Mouse (Mus musculus): ENCODE results near the gene Lypd3. TPM values are rescaled to one million over a fixed set of nuclear protein-coding genes. Genes with fewer than 3 reads are reported as not detected.
"Not testable (repeated sequence)": the region's sequence is repeated elsewhere in the genome, so short reads cannot be mapped to it uniquely, and the experiment has no call there.

Lypd3 gene
- total RNA-seq, 1 experiment from 2014 or later = not detected

DNA sequence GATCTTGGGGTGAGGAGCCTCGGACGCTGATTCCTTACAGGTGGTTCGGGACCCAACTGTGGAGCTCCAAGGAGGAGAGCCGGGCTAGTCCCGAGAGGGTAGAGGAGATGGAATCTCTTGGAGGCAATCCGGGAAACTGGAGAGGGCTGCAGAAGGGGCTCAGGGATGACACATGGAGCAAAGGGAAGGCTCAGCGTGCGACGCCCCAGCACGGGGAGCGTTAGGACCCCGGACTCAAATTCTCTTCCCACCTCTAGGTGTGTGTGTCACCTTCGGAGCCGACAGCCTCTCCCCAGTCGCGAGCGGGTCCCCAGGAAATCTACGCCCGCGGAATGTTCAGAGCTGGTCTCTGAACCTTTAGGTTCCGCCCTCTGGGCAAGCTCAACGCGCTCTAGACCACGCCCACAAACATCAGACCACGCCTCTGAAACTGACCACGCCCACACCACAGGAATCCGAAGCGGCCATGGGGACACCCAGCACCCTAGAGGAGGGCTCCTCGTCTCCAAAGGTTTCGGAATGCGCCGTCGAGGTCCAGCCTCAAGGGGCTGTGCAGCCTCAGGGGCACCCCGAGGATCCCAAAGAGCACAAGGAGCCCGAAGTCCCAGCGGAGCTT, 25.4 kb upstream of the Lypd3 start:
- ATAC-seq (replicated peaks; ENCODE audit: low read depth, poor library complexity, severe bottlenecking) = peak; percentile 75

DNA sequence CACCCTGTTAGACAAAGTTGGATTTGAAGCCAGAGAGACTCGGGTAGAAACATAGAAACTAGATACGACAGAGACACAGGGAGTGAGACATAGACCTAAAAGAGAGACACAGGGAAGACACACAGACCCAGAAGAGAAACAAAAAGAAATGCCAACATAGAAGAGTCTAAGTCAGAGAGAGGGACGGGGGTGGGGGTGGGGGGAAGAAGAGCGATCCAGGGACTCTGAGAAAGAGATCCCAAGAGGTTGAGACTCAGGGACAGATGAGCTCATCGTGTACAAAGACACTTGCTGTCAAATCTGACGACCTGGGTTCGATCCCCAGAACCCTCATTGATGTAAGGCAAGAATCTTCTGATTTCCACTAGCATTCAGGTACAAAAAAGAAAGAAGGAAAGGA, 24.6 kb upstream of the Lypd3 start:
- ATAC-seq (replicated peaks; ENCODE audit: low read depth, poor library complexity, severe bottlenecking) = no peak

DNA sequence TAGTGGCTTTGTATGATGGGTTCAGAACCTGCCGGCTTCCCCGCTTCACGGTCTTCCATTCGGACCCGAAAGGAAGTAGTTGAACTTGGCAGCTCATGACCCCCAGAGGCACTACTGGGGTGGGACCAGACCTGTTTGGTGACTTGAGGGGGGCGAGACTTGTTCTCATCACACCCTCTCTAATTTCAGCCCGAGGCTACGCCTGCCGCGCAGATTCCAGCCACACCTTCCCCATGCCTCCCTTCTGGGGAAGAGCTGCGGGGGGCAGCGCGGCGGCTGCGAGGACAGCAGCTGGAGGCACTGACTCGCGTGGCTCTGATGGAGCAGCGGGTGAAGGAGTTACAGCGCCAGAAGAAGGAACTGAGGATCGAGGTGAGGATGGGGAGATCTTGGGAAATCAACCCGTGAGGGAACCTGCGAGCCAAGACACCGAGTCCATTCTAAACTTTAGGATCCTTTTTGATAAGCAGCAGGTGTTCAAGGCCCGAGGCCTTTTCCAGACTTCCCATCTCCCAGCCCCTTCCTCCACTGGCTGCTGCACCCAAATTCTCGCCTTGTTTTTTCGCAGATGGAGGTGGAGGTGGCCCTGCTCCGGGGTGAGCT, 23.9 kb upstream of the Lypd3 start:
- no peak for ATAC-seq (replicated peaks; ENCODE audit: low read depth, poor library complexity, severe bottlenecking)

DNA sequence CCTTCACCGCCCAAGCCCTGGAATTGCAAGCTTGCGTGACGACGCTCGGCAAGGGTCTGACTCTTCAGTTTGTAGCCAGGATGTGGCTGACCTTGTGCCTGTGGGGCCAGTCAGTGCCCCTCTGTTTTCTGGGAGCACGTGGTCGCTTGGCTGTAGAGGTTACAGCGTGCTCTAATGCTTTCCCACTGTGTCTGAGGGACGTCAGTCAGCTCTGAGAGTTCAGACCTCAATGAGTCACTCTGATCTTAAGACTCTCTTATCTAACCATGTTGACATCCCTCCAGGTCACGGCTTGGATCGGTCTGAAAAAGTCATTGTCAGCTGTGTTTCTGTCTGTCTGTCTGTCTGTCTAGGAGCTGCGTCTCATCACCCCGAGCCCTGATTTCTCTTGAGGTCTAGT, 21.5 kb upstream of the Lypd3 start:
- no peak for ATAC-seq (replicated peaks; ENCODE audit: low read depth, poor library complexity, severe bottlenecking)

DNA sequence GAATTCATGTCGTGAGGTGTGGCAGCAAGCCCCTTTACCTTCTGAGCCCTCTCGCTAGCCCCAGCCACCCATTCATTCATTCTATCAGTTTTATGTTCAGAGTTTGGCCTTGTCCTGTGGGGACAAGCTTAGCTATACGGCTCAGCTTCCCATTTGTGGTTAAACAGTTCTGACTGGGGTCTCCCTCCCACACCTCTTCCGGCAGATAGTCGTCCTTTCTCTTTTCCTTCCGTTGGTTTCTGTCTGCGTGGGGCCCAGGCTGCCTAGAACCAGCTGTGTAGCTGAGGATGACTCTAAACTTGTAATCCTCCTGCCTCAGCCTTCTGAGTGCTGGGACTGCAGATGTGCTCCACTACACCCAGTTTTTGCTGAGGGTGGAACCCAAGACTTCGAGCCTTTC, 18.6 kb upstream of the Lypd3 start:
- ATAC-seq (replicated peaks; ENCODE audit: low read depth, poor library complexity, severe bottlenecking) = peak; percentile 91

DNA sequence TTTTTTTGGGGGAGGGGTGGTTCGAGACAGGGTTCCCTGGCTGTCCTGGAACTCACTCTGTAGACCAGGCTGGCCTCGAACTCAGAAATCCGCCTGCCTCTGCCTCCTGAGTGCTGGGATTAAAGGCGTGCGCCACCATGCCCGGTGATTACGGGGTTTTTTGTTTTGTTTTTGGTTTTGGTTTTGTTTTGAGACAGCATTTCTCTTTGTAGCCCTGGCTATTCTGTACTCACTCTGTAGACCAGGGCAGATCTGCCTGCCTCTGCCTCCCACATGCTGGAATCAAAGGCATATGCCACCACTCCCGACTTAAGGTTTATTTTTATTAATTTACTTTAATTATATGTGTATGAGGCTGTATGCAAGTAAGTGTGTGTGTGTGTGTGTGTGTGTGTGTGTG, 18.0 kb upstream of the Lypd3 start:
- not testable (repeated sequence) for ATAC-seq (replicated peaks; ENCODE audit: low read depth, poor library complexity, severe bottlenecking)

DNA sequence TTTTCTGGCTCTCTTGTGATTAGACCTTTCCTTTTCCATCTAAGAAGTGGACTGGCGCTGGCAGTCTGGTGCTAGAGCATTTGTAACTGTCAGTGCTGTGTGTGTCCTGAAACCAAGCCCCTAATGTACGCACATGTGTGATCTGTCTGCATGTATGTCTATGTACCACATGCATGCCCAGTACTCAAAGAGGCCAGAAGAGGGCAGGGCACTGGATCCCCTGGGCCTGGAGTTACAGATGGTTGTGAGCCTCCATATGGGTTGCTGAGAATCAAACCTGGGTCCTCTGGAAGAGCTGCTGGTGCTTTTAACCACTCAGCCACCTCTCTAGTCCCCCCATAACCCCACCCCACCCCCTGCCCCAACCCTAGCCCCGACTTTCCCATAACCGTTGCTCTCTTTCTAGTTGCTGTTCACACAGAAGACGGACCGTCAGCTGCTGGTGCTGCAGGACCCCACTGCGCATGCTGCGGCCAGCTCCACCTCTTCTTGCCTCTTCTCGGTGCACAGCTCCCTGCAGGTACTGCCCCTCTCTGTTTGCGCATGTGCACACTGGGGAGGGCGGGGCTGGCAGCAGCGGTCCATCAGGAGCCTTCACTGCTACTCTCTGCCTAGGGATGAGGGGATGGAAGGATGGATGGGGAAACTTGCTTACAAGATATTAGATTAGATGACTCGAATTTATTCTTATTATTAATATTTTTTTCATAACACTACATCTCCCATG, 16.5 kb upstream of the Lypd3 start:
- ATAC-seq (replicated peaks; ENCODE audit: low read depth, poor library complexity, severe bottlenecking) = no peak

DNA sequence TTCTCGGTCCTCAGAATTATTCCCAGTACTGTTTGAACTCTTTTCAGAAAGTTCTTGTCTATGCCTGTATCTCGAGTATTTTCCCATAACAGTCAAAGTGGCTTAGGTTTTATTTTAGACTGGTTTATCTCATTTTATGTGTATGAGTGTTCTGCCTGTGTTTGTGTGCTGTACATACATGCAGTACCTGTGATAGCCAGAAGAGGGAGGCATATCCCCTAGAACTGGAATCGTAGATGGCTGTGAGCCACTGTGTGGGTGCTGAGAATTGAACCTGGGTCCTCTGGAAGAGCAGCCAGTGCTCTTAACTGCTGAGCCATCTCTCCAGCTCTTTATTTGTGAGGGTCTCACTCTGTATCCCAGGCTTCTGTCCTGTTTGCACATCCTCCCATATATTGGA, 15.2 kb upstream of the Lypd3 start:
- no peak for ATAC-seq (replicated peaks; ENCODE audit: low read depth, poor library complexity, severe bottlenecking)

DNA sequence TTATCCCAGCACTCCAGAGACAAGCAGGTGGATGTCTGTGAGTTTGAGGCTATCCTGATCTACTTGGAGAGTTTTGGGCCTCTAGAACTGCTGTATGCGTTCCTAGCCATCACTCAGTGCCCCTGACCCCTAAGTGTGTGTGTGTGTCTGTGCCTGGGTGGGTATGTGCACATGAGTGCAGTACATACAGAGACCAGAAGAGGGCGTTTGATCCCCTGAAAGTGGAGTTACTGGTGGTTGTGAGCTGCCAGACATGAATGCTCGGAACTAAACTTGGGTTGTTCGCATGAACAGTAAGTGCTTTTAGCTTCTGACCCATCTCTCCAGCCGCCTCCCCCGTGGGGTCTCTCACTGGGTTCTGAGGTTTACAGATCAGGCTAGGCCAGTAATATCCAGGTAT, 13.4 kb upstream of the Lypd3 start:
- ATAC-seq (replicated peaks; ENCODE audit: low read depth, poor library complexity, severe bottlenecking) = no peak

DNA sequence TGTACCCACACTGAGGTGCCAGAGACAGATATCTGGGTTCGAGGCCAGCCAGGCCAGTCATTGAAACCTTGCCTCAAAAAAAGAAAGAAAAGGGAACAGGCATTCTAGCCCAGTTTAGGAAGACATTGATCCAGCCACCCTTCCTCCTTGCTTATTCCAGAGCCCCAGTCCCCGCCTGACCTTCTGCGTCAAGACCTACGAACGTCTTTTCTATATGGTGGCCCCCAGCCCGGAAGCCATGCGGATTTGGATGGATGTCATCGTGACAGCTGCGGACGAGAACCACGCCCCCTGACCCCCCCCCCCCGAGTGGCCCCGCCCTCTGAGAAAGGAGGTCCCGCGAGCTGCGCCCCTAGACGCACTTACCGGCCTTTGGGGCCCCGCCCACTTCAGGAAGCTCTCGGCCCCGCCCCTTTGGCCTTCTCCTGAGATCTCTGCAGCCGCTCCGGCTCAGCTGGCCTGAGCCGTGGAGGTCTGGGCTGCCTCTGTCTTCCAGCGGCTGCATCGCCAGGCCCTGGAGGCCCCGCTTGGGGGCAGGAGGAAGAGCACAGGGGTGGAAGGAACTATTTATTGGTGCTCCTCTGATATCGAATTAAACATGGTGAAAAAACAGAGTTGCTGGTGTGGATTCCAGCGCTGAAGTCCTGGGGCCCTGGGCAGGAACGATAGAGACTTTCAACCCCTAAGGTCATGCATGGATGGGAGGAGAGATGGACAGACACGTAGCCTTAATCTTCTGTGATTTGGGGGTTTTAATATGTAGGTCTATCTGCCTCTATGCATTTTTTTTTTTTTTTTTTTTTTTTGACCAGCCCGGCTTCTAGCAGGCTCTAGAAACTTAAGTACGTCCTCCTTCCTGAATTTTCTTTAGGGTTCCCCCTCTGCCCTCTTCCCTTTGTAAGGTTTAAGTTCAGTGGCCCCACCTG, 7.4 kb upstream of the Lypd3 start:
- peak; percentile 96 for ATAC-seq (replicated peaks; ENCODE audit: low read depth, poor library complexity, severe bottlenecking)

DNA sequence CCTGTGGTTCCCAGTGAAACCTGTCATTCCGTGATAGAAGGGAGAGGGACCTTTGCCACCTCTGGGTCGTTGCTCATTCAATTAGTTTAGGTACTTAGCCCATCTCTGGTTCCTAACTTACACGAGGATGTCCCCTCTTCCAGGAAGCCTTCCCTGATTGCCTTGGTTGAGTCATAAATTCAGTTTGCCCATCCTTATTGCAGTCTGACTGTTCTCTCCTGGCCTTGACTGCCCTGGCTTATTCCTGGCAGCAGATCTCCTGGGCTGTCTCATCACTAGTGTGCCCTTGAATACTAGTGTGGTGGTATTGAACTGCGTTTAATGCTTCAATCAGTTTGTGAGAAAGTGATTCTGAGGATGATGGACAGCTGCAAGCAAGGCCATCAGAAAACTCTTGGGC, 6.7 kb upstream of the Lypd3 start:
- ATAC-seq (replicated peaks; ENCODE audit: low read depth, poor library complexity, severe bottlenecking) = no peak

DNA sequence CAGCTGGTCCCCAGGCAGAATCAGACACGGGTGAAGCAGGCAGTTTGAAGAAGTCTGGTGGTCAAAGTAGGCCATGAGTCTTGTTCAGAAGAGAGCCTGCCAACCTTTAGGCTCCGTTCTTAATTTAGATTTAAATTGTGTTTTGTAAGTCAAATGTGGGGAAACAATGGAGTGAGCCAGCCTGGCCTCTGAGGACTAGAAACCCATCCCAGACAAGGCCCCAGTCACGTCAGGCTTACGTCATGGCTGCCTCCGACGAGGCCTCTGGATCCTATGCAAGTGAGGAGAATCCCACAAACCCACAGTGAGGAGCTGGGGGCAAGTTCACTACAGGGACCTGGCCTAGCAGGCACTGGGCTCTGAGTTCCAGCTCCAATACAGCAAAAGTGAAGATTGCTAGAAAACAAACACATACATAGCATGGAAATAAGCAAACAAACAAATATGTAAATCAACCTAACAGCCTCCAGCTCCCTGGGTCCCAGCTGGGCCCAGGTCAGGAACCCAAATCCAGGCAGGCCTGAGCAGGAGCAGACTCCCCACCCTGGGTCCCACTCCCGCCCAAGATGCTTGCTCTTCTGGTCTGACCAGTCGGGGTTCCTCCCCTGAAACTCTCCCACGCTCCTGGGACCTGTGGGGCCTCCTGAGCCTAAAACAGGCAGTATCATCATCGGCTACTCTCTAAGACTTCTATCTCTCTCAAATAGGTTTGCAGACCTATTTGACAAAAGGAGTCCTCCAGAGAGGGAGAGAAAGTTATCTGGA, 6.1 kb upstream of the Lypd3 start:
- ATAC-seq (replicated peaks; ENCODE audit: low read depth, poor library complexity, severe bottlenecking) = no peak

DNA sequence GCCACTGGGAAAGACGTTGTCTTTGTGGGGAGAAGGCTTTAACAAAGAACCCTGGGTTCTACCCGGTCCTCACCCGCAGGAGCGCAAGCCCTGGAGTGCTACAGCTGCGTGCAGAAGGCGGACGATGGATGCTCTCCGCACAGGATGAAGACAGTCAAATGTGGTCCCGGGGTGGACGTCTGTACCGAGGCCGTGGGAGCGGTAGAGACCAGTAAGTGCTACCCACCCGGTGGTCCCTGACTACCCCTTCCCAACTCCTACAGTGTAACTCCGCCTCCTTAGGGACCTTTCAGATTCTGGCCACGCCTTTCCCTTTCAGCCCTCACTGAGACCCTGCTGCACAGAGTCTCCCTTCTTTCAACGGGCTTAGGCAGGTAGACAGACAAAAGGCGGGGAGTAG, 696 bp downstream of the Lypd3 start:
- no peak for ATAC-seq (replicated peaks; ENCODE audit: low read depth, poor library complexity, severe bottlenecking)

DNA sequence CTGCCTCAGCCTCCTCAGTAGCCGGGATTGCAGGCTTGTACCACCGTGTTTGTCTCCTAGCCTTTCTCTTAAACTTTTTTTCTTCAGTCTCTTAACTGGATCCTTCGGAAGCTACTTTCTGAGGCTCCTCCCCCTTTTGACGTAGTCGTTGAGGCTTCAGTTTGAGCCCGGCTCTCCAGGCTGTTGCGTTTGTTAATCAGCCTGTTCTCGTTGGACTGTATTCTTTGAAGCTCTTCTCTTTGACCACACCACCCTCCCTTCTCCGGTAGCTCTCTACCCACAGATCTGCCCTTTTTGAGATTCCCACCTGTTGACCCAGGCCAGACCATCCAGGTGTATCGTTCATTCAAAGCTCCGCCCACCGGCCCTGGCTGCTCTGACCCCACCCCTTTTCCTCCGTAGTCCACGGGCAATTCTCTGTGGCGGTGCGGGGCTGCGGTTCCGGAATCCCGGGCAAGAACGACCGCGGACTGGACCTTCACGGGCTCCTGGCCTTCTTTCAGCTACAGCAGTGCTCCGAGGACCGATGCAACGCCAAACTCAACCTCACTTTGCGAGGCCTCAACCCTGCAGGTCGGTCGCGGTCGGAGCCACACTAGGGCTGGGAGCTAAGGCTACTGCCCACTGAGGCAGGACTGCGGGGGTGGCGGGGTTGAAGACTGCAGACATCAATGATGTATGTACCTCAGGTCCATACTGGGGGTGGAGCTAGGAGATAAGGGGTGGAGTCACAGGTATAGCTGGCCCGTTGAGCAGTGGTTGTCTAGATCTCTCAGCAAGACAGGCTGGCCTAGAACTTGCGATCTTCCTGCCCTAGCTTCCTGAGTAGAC, 1.9 kb downstream of the Lypd3 start:
- peak; percentile 50 for ATAC-seq (replicated peaks; ENCODE audit: low read depth, poor library complexity, severe bottlenecking)

DNA sequence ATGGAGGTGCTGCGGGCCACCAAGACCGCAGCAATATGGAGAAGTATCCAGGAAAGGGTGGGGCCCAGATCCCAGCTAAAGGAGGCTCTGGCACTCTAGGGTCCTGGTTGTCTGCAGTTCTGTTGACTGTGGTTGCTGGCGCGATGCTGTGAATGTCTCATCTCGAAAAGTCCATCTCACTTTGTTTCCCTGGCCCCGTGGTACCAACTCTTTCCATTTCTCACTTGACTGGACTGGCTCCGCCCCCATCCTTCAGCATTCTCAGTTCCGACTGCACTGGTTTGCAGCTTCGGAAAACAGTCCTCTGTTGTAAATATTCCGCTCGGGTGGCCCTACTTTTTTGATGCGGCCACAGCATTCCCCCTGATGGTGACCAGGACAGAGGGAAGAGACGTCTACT, 4.1 kb downstream of the Lypd3 start:
- no peak for ATAC-seq (replicated peaks; ENCODE audit: low read depth, poor library complexity, severe bottlenecking)

DNA sequence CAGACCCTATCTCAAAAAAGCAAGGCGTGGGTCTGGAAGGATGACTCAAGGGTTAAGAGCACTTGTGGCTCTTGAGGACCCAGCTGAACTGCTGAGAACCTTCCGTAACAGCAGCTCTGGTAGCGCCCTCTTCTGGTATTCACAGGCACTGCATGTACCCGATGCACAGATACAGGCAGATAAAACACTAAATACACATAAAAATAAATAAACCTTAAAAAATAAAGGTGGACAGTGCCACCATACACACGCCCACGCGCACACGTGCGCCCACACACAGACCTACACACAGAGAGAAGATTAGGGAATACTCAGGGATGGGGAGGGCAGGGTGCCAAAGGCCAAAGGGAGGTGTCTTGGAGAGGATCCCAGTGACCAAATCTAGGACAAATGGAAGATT, 6.1 kb downstream of the Lypd3 start:
- ATAC-seq (replicated peaks; ENCODE audit: low read depth, poor library complexity, severe bottlenecking) = peak; percentile 67

DNA sequence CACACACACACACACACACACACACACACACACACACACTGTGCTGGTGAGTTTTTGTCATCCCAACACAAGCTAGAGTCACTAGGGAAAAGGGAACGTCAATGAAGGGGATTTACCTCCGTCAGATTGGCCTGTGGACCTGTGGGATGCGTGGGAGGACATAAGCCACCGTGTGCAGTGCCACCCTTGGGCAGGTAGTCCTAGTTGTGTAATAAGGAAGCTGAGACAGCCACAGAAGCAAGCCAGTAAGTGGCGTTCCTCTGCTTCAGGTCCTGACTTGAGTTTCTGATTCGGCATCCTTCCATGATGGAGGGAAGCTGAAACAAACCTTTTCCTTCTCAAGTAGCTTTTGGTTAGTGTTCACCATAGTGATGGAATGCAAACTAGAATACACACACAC, 8.1 kb downstream of the Lypd3 start:
- ATAC-seq (replicated peaks; ENCODE audit: low read depth, poor library complexity, severe bottlenecking) = no peak

DNA sequence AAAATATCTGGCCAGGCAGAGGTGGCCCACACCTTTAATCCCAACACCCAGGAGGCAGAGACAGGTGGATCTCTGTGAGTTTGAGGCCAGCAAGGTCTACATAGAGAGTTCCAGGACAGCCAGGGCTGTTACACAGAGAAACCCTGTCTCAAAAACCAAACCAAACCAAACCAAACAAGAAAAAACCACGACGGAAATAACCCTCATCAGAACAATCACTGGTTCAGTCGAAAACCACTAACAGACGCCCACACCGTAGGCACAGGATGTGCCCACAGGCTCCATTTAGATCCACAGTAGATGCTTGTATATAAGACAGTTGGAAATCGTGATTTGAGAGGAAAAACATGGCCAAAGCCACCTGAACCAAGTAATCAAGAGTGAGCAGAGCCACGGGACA, 8.6 kb downstream of the Lypd3 start:
- peak; percentile 48; the same call in 1 of the 2 replicates for ATAC-seq (replicated peaks; ENCODE audit: low read depth, poor library complexity, severe bottlenecking)

DNA sequence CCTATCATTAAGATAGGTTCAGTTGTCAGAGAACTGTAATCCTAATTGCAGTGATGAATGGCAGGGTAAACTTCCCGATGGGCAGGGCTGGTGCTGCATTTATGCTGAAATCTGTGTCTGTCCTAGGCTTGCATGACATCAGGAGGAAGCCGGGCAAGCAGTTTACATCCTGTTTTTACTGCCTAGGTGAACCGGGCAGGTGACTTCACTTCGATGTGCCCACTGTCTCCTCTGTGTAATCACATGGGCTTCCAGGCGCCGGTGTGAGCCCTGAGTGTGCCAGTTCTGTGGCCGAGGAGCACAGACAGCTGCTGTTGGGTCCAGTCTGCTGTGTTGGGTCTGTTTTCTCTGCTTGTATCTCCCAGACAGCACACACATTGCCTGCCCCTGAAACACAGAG, 10.1 kb downstream of the Lypd3 start:
- ATAC-seq (replicated peaks; ENCODE audit: low read depth, poor library complexity, severe bottlenecking) = no peak

Data from common myeloid progenitor, adult 5-6 weeks (primary cell).